Mouse (Mus musculus) adrenal gland, postnatal 25 days (tissue): ENCODE measurements around the gene Xylb. TPM values are rescaled to one million over a fixed set of nuclear protein-coding genes. Genes with fewer than 3 reads are reported as not detected.
"Not testable (repeated sequence)": the region's sequence is repeated elsewhere in the genome, so short reads cannot be mapped to it uniquely, and the experiment has no call there.

Source experiments
- DNase-seq: peaks from one replicate; pipeline ENCODE4 v3.0.0; 2021; ENCODE audit warnings: mixed read lengths
- total RNA-seq: library from RNA; stranded (reverse); gene quantifications from 2 replicates; pipeline ENCODE4 v1.2.3, GENCODE M21; 2021

Xylb gene
- total RNA-seq, 1 experiment from 2014 or later: 2.6 TPM

DNA sequence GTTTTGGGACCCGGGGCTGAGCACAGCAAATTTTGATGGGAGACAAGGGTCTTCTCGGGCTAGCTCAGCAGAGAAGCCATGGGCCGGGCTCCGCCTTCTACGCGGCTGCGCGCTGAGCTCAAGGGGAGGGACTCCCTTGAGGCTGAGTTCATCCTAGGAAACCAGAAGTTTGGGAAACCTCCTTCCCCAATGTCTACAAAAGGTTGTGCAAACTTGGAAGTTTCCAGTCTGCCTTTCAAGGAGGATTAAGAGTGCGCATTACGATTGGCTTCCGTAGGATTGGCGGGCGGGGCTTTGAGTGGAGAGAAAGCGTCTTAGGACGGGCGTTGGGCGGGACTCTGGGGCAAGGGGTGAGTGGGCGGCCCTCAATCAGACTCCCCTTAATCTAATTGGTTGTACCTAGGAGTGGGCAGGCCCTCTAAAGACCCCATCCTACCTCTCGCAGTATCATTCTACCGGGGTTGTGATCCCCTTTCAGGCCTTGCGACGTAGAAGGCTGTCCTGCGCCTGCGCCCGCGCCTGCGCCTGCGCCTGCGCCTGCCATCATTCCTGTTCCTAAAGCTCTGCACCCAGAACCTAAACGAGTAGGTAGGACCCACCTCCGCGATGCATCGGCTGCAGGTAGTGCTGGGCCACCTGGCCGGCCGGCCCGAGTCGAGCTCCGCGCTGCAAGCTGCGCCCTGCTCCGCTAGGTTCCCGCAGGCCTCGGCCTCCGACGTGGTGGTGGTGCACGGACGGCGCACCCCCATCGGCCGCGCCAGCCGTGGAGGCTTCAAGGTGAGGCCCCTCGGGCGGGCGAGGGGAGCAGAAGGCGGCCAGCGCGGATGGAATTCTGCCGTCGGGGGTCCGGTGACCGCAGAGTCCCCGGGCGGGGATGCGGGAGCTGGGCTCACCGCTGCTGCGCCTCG is 16.0 kb upstream of the Xylb start, which contains the start of gene Myd88:
TSS of gene Myd88 (minus strand) at position 503 of the 908 bp plus-strand sequence.
- peak; percentile 93 for DNase-seq

DNA sequence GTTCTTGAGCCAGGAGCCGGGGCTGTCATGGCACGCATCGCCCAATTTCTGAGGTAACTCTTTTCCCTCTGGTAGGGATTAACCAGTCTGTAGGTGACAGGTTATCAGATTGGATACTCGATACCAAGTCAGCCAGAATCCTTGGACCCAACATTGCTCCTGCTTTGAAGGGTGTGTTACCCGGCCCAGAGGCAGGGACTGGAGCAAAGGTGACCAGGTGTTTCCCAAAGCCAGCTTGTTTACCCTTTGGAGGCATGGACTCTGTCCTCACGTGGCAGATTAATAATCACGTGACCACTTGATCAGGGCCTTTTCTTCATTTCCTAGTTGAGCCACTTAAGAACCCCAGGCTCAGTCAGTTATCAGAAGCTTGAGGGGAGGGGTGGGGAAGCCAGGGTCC is 14.5 kb upstream of the Xylb start:
- no peak for DNase-seq

DNA sequence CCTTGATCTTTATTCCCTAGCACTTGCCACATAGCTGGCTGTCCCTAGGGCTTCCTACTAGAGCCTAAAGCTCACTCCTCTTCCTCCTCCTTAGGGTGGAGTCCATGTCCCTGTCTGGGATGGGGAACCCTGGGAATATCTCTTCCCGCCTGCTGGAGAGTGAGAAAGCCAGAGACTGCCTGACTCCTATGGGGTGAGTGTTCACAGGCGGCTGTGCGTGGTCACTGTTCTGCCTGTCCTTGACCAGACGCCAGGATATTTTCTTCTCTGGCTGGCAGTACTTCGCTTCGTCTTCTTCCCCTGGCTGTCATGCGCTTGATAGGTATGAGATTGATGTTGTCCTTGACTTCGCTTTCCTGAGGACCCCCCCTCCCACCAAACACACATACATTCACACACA is 10.8 kb upstream of the Xylb start:
- DNase-seq: peak; percentile 36

GRCm38 (mm10) chr9:119350531-119350930 is 6.7 kb upstream of the Xylb start:
- no peak for DNase-seq

DNA sequence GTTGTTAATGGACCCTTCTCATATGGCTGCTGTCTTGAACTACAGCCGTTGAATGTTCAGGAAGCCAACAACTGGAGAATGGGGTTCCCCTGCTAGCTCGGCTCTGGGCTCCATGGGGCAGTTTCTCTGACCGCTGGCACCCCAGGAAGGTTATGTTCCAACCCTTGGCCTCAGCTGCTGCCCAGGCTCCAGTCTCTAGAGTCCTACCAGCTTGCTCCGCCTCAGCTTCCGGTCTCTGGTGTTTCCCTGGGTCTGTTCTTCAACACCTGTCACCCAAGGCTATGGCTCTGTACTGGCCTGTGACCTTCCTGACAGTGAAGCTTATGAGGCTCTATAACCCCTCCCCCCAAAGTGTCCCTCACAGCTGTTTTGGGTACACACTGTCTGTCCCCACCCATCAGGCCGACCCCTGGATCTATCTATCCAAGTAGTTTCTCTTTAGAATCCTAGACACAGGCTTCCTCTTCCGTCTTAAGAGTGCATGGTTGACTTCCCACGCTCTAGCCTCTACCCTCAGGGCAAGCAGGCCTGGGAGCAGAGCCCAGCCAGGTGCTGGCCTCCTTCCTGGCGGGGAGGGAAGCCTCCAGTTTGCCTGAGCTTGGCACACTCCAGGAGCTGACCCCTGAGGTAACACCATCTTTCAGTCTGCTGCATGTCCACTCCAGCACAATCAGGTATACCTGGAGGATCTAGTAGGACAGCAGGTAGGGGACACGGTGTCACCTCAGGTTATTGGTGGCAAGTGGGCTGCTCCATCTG is 6.1 kb upstream of the Xylb start:
- DNase-seq: no peak

- DNase-seq: peak; percentile 88
Observed at GRCm38 (mm10) chr9:119352060-119352459, 5.1 kb upstream of the Xylb start.

GRCm38 (mm10) chr9:119353926-119354325 is 3.3 kb upstream of the Xylb start:
- no peak for DNase-seq

DNA sequence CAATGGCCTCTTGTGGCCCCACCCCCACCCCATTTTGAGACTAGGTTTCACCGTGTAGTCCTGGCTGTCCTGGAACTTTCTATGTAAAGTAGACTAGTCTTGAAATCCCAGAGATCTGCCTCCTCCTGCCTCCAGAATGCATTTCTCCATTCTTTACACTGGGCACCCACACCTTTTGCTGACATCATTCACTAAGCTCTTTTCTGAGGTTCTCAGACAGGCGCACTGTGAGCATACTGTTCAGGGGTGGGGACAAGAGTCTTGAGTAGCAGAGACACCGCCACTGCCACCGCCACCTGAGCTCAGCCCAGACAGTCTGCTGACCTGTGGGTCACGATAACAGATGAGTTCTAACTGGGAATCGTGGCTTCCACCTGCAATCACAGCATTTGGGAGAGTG is 1.2 kb upstream of the Xylb start:
- DNase-seq: no peak

- DNase-seq: no peak
Observed at GRCm38 (mm10) chr9:119358058-119358429, 863 bp downstream of the Xylb start.

DNA sequence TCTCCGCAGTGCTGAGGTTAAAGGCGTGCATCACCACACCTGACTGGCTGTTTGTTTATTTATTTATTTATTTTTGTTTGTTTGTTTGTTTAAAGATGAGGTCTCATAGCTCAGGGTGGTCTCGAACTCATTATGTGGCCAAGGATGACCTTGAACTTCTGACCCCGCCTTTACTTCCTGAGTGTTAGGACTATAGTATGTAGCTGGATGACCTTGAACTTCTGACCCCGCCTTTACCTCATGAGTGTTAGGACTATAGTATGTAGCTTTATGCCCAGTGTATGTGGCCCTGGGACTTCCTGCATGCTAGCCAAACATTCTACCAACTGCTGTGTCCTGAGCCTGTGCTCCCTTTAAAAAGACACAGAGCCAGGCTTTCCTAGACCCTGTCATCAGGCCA is 4.2 kb downstream of the Xylb start:
- no peak for DNase-seq

DNA sequence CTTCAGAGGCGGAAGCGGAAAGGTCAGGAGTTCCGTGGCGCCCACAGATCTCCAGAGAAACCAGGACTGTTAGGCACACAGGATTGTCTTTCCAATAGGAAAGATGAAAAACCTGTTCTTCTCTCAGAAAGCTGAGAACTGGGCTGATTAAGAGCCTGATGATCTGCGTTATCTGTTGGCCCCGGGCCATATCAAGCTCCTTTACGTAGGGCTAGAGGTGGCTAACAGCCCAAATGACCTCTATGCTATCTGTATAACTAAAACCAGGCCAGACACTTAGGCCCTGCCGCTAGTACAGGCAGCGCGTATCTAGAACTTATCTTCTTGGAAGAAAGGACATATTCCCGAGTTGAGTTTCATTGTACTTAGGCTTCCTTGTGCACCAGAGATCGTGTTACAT is 6.0 kb downstream of the Xylb start:
- no peak for DNase-seq

DNA sequence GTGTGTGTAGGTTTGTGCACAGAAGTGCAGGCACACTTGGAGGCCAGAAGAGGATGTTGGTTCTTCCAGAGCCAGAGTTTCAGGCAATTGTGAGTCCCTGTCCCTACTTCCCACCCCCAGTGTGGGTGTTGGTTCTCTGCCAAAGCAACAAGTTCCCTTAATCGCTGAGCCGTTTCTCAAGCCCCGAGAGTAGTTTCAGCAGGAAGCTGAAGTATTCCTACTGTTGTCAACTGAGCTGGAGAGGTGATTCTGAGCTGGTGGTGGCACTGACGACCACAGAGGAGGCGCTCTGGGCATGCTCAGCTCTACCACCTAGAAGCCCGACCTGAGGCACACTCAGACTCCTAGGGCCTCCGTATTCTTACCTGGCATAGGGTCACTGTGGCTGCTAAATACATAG is 8.1 kb downstream of the Xylb start, which contains the start of gene Slc22a14:
TSS of gene Slc22a14 (minus strand) at position 270 of the 400 bp plus-strand sequence.
- no peak for DNase-seq

GRCm38 (mm10) chr9:119368367-119368766 is 11.2 kb downstream of the Xylb start:
- no peak for DNase-seq

DNA sequence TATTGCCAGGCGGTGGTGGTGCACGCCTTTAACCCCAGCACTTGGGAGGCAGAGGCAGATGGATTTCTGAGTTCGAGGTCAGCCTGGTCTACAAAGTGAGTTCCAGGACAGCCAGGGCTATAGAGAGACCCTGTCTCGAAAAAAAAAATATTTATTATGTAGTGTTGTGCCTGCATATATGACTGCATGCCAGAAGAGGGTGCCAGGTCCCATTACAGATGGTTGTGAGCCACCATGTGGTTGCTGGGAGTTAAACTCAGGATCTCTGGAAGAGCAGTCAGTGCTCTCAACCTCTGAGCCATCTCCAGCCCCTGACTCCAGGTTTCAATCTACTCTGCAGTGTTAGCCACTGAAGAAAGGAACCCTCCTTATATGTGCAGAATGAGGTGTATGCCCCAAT is 13.6 kb downstream of the Xylb start:
- DNase-seq: not testable (repeated sequence)

DNA sequence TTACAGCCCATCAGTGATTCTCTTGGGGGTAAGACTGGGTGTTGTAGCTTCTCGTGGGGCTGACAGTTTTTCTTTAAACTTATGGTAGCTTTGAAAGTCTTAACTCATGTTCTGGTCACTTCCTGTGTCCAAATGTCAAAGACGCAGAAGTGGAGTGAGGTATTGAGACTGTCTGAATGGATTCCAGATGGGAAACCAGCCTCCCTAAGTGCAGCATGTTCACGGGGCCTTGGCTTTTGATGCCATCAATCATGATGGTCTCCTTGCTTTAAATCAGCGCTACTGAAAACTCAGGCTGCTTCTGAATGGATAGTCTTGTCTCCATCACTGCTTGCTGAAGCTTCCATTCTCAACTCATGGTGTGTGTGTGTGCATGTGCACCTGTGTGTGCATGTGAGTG is 14.1 kb downstream of the Xylb start:
- DNase-seq: no peak

GRCm38 (mm10) chr9:119375008-119375407 is 17.8 kb downstream of the Xylb start:
- DNase-seq: no peak

DNA sequence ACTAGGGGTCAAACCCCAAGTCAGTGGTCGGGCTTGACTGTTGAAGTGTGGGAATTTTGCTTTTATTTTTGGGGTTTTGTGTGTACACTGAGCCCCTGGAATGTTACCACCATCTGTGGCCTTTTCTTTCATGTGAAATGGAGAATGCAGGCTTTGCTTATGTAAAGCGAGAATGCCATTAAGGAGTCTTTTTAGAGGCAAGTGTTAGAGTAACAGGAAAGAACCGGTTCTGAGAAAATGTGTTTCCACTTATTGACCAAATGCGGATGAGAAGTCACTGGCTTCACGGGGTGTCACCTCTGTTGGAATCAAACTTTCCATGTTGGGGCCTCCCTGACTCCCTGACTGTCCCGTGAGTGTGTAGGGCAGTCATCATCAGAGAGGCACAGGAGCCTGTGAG is 18.4 kb downstream of the Xylb start:
- DNase-seq: no peak

DNA sequence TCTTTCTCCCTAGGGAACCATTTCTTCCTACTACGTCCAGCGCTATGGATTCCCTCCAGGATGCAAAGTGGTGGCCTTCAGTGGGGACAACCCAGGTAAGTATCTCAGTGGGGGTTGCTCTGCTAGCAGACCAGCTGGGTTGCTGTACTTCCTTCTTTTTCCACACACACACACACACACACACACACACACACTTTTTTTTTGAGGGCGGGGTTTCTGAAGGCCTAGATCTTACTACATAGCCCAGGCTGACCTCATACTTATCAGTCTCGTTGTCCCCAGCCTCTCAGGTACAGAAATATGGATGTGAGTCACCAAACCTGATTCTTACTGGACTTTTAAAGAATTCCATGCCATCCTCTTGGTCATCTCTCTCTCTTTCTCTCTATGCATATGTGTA is 21.1 kb downstream of the Xylb start:
- no peak for DNase-seq

DNA sequence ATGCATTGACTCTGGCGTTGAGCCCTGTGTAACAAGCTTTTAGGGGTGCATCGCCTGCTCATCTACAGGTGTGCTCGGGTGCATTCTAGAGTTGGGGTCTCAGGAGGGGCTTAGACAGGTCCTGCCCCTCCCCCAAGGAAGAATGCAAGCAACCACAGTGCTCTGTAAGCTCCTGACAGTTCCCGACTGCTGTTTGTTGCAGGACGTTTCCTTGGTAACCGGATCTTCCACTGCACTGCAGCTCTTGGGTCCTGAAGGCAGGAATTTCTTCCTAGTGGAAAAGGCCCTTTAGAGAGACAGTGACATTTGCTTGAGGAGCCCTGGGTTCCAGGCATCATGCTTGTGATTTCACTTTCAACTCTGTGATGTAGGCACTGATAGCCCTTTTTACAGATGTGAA is 25.4 kb downstream of the Xylb start:
- DNase-seq: no peak

DNA sequence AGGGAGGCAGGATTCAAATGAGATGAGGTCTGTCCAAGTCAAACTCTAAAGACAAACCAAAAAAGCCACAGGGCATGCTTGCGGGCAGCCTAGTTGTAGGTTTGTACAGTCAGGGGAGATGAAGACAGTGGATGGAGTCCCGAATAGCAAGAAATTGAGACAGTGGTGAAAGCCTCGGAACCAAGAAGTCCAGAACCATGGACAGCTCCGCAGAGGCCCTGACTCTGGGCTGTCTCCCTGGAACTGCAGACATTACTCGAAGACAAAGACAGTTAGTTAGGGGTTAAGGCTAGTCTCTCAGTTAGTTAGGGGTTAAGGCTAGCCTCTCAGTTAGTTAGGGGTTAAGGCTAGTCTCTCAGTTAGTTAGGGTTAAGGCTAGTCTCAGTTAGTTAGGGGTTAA is 31.8 kb downstream of the Xylb start:
- DNase-seq: peak; percentile 38

DNA sequence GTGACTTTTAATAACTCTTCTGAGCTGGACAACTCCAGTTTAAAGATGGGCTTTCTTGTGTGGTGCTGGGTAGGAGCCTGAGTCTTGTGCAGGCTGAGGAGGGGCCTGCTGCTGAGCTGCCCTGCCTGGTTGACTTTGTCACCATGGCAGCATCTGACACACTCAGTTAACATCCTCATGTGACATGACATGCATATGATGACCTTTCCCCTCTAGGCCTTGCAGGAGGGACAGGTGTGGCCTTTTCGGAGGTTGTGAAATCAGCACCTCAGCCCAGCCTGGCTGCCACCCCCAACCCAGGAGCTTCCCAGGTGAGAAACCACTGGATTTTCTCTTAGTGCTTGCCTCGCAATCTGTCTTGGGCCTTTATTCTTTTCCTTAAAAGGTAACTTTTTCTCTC is 33.0 kb downstream of the Xylb start:
- DNase-seq: no peak

GRCm38 (mm10) chr9:119394808-119395207 is 37.6 kb downstream of the Xylb start:
- no peak for DNase-seq

DNA sequence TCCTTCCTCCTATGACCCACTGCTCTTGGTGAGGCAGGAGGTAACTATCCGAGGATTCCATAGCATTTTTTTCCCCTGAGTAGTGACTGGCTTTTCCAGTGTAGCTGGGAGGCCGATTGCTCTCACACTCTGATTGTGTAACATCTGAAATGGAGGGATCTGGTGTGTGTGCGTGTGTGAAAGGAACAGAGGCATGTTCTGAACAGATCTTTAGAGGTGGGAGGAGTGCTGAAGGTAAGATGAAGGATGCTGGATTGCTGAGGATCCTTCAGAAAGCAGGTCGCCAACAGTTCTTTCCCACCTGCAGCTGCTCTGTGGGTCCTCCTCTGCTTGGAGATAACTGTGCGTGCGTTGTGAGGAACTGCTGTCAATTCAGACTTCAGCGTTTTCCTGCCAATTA is 44.2 kb downstream of the Xylb start:
- no peak for DNase-seq
